Comparison of ENCODE assay signal across 8 mouse cellular contexts in genomic region chr2:35978276-35978933, GRCm38 (mm10). TPM values are rescaled to one million over a fixed set of nuclear protein-coding genes. Genes with fewer than 3 reads are reported as not detected.
A peak's percentile ranks its signal among the peaks of the same experiment; 100 is the strongest.
DNase-seq lines count a peak whose midpoint lies in the region; ATAC-seq and TF ChIP-seq lines count a peak whose summit lies in the region.

No protein-coding gene starts in this region.

- no peak overlapping the region for H3K27ac ChIP-seq in ES-E14 (ENCODE audit: insufficient read depth, low read depth, low read length, poor library complexity, severe bottlenecking)
- peak overlapping the region; percentile 36 for H3K27ac ChIP-seq in hindbrain, embryonic 16.5 days (ENCODE audit: low read depth, low read length)
- no peak overlapping the region for H3K27ac ChIP-seq in liver, embryonic 11.5 days (ENCODE audit: low read depth, low read length)

- peak; percentile 63 for DNase-seq in kidney, adult 11 months
- no peak for DNase-seq in kidney, adult 9 months
- peak; percentile 15 for DNase-seq in ES-E14 (ENCODE audit: low read depth, low spot score)
- DNase-seq in liver, embryonic 11.5 days (ENCODE audit: low spot score): no peak
- DNase-seq in natural killer cell, adult 2 months (ENCODE audit: low spot score in 2 of 2): peak; percentile 81 to 86
- no peak for DNase-seq in ovary, postnatal 14 days (ENCODE audit: low spot score)

- 20% methylated on average over 15 of the region's 15 CpGs for WGBS in hindbrain, embryonic 16.5 days
- WGBS in liver, embryonic 11.5 days: 26% methylated on average over 15 of the region's 15 CpGs

- 0 out of 2 replicates have a peak overlapping the region, but pooled peaks have one; percentile 84 for H3K9ac ChIP-seq in ES-E14 (ENCODE audit: insufficient read depth, low read depth, low read length, poor library complexity, severe bottlenecking)
- H3K9ac ChIP-seq in hindbrain, embryonic 16.5 days (ENCODE audit: low read depth, low read length): peak overlapping the region; percentile 92
- H3K9ac ChIP-seq in liver, embryonic 11.5 days (ENCODE audit: low read depth, low read length): peak overlapping the region; percentile 85

- H3K27me3 ChIP-seq in hindbrain, embryonic 16.5 days (replicated peaks; ENCODE audit: control insufficient read depth, insufficient read depth, low read length): no peaks in the 10 kb centered on the region
- peaks cover 4% of the 10 kb centered on the region; the same call in 1 of the 2 replicates for H3K27me3 ChIP-seq in liver, embryonic 11.5 days (replicated peaks; ENCODE audit: control insufficient read depth, insufficient read depth, low read length)

- peak; percentile 54 for ATAC-seq in common myeloid progenitor, adult 5-6 weeks (replicated peaks; ENCODE audit: low read depth, poor library complexity, severe bottlenecking)
- ATAC-seq in hindbrain, embryonic 16.5 days: 0 out of 2 replicates have a peak, but pooled peaks have one; percentile 18
- no peak for ATAC-seq in liver, embryonic 11.5 days (replicated peaks; ENCODE audit: low FRiP score)

- no peaks in the 10 kb centered on the region for H3K9me3 ChIP-seq in ES-E14 (ENCODE audit: control insufficient read depth, insufficient read depth, low read depth, low read length)
- H3K9me3 ChIP-seq in hindbrain, embryonic 16.5 days (ENCODE audit: control insufficient read depth, low read length): no peaks in the 10 kb centered on the region
- H3K9me3 ChIP-seq in liver, embryonic 11.5 days (ENCODE audit: control insufficient read depth, low read length): no peaks in the 10 kb centered on the region

- in situ Hi-C loops in ES-E14 (cut with MboI; ENCODE audit: low sequenced_read_pairs in 2 of 2, unreplicated experiment in 2 of 2): no loop called here

- no peaks in the 10 kb centered on the region; a peak in 1 of 4 replicates for H3K4me1 ChIP-seq in ES-E14 (ENCODE audit: control insufficient read depth in 2 of 2, insufficient read depth in 2 of 2, low read length in 2 of 2, poor library complexity in 1 of 2)
- peaks cover 20% of the 10 kb centered on the region for H3K4me1 ChIP-seq in hindbrain, embryonic 16.5 days (ENCODE audit: control insufficient read depth, insufficient read depth, low read depth, low read length)
- H3K4me1 ChIP-seq in liver, embryonic 11.5 days (replicated peaks; ENCODE audit: control insufficient read depth, insufficient read depth, low read length): peaks cover 15% of the 10 kb centered on the region

- peak overlapping the region; percentile 66 to 95 for H3K4me3 ChIP-seq in ES-E14 (ENCODE audit: insufficient read depth in 1 of 2, low read depth in 1 of 2, low read length in 2 of 2, poor library complexity in 1 of 2, severe bottlenecking in 1 of 2)
- peak overlapping the region; percentile 79 for H3K4me3 ChIP-seq in hindbrain, embryonic 16.5 days (ENCODE audit: low read length)
- peak overlapping the region; percentile 77 for H3K4me3 ChIP-seq in liver, embryonic 11.5 days (ENCODE audit: low read depth, low read length)

- peak overlapping the region; percentile 85 for H3K4me2 ChIP-seq in hindbrain, embryonic 16.5 days (ENCODE audit: low read length)
- H3K4me2 ChIP-seq in liver, embryonic 11.5 days: peak overlapping the region; percentile 92

- no peaks in the 10 kb centered on the region for H3K36me3 ChIP-seq in ES-E14 (ENCODE audit: control insufficient read depth, insufficient read depth, low read length, poor library complexity, severe bottlenecking)
- H3K36me3 ChIP-seq in hindbrain, embryonic 16.5 days (ENCODE audit: control insufficient read depth, insufficient read depth, low read length): no peaks in the 10 kb centered on the region
- no peaks in the 10 kb centered on the region for H3K36me3 ChIP-seq in liver, embryonic 11.5 days (ENCODE audit: control insufficient read depth, insufficient read depth, low read length)

TF ChIP-seq in ES-E14, 5 proteins besides CTCF, POLR2A, EP300 and RAD21:
- TF ChIP-seq ZNF384 (IDR thresholded peaks at IDR 0.05; ENCODE audit: low read depth, low read length): no peak
- TF ChIP-seq HCFC1 (IDR thresholded peaks at IDR 0.05; ENCODE audit: borderline replicate concordance, insufficient read depth, low read length): no peak
- TF ChIP-seq CHD2 (IDR thresholded peaks at IDR 0.05; ENCODE audit: low read depth, low read length): no peak
- TF ChIP-seq ZC3H11A (IDR thresholded peaks at IDR 0.05; ENCODE audit: borderline replicate concordance, low read depth, low read length): no peak
- TF ChIP-seq MAFK (IDR thresholded peaks at IDR 0.05; ENCODE audit: insufficient read depth, low read depth, low read length): no peak

RNA-seq across cellular contexts. Expression of gene Ttll11, which starts 1.3 kb away (rescaled TPM):
- total RNA-seq in ES-E14 (2012; rRNA removed): 0.16 and 0.31 TPM in 2 replicates
- 0.55 TPM in 1 of 2 replicates, not detected in the other for total RNA-seq in common myeloid progenitor, adult 5-6 weeks (2017)
- 2.6 and 4.7 TPM in 2 replicates for polyA plus RNA-seq in hindbrain, embryonic 16.5 days (2015; fragmentation: Nextera tagmentation; extraction: Ambion mirVana)
- polyA plus RNA-seq in liver, embryonic 11.5 days (2014; fragmentation: Nextera tagmentation; extraction: Ambion mirVana): 0.36 and 0.45 TPM in 2 replicates

Comparison
In these comparisons a context has a peak if more than half of its experiments do, and no peak if none do; other contexts are left out.
1. DNase-seq: peak in kidney, adult 11 months (single experiment), ES-E14 (single experiment) and natural killer cell, adult 2 months (2 of 2); none in kidney, adult 9 months (single experiment), liver, embryonic 11.5 days (single experiment) and ovary, postnatal 14 days (single experiment).
2. Peak in every context shown above with its lines, with median percentiles within 50 percentile points of each other: H3K4me3 ChIP-seq and H3K9ac ChIP-seq.